Mouse (Mus musculus): ENCODE measurements around the gene Ankrd36. TPM values are rescaled to one million over a fixed set of nuclear protein-coding genes. Genes with fewer than 3 reads are reported as not detected.
"Not testable (repeated sequence)": the region's sequence is repeated elsewhere in the genome, so short reads cannot be mapped to it uniquely, and the experiment has no call there.

The Ankrd36 gene
- polyA plus RNA-seq, 1 experiment from 2014 or later: not detected

DNA sequence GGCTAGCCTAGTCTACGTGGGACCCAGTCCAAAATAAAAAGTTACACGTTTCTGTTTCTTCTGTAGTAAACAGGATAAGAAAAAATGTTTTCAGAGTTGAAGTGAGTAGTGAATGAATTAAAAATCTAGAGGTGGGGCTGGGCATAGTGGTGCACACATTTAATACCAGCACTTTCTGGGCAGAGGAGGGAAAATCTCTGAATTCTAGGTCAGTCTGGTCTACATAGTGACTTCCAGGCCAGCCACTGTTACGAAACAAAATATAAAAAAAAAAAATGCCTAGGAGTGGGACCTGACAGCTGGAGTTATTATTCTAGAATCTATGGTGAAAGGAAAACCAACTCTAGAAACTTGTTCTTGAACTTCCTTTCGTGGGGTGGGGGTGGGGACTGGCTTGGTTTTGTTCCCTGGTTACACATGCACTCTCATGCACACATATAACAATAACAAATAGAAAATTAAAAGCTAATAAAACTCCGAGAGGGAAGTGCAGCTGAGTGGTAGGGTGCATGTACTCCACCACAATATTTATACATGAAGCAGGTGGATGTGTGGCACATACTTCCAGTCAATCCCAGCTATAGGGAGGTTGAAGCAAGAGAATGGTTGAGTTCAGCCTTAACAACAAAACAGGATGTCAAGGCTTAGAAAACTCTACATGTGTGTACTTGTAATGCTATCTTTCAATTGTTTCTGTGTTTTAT is 26.9 kb upstream of the Ankrd36 start:
- H3K27me3 ChIP-seq (ENCODE audit: control insufficient read depth, insufficient read depth, low read length): no peaks in the 10 kb centered on the region
- 58% methylated on average over 5 of the region's 5 CpGs for WGBS
- ATAC-seq (ENCODE audit: insufficient read depth, low FRiP score, low TSS enrichment) (peak; percentile 29; the same call in 1 of the 2 replicates), DNase-seq (ENCODE audit: low spot score) (no peak)
- H3K9me3 ChIP-seq (ENCODE audit: control insufficient read depth, low read length): no peaks in the 10 kb centered on the region
- H3K9ac ChIP-seq (ENCODE audit: low read length): no peak overlapping the region; the same call in 1 of the 2 replicates
- peak overlapping the region; percentile 87 for H3K4me3 ChIP-seq (ENCODE audit: low read depth, low read length)
- peak overlapping the region; percentile 65 for H3K4me2 ChIP-seq (ENCODE audit: low read depth)
- no peaks in the 10 kb centered on the region for H3K36me3 ChIP-seq (ENCODE audit: control insufficient read depth, insufficient read depth, low read length)
- no peak overlapping the region for H3K27ac ChIP-seq (ENCODE audit: low read depth, low read length)
- peaks cover 11% of the 10 kb centered on the region for H3K4me1 ChIP-seq (ENCODE audit: control insufficient read depth, insufficient read depth, low read length)

DNA sequence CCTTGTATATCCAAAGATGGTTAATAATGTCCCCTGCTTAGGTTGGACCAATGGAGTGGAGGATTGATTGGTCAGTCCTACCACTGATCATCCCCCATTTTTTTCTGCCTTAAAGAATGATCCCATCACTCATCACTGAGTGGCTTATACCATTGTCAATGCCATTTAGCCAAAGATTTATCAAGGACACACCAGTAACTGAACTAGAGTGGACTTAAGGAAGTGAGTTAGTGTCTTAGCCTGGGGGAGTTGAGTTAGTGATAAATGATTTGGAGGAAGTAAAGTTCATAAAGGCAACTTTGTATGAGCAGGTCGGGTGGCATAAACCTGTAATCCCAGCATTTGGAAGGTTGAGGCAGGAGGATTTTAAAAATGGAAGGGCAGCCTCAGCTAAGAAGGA is 26.2 kb upstream of the Ankrd36 start:
- Histone ChIP-seq H3K4me1 (ENCODE audit: control insufficient read depth, insufficient read depth, low read length) (peaks cover 11% of the 10 kb centered on the region), H3K4me3 (ENCODE audit: low read depth, low read length) (no peak overlapping the region), H3K4me2 (ENCODE audit: low read depth) (no peak overlapping the region), H3K9ac (ENCODE audit: low read length) (no peak overlapping the region), H3K27me3 (ENCODE audit: control insufficient read depth, insufficient read depth, low read length) (no peaks in the 10 kb centered on the region), H3K27ac (ENCODE audit: low read depth, low read length) (no peak overlapping the region), H3K9me3 (ENCODE audit: control insufficient read depth, low read length) (no peaks in the 10 kb centered on the region), H3K36me3 (ENCODE audit: control insufficient read depth, insufficient read depth, low read length) (no peaks in the 10 kb centered on the region)
- ATAC-seq (ENCODE audit: insufficient read depth, low FRiP score, low TSS enrichment) (no peak), DNase-seq (ENCODE audit: low spot score) (no peak)
- 84% methylated on average over 1 of the region's 1 CpGs for WGBS

DNA sequence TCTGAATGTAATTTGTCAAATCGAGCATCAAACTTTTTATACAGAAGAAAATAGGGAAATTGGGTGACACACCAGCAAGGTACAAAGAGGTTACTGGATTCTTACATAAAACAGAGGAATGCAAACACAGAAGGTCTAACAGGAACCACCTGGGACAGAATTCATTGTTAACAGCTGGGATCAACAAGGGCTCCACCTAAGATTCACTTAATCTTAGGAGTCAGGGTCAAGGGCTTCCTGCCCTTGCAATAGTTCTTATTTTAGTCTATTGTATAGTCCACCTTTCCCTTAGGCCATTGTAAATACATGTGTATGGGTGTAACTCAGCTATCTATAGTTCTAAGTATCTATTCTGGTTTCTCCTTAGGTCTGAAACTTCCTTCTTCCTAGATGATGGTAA is 24.8 kb upstream of the Ankrd36 start:
- not testable (repeated sequence) for H3K4me2 ChIP-seq (ENCODE audit: low read depth); H3K36me3 ChIP-seq (ENCODE audit: control insufficient read depth, insufficient read depth, low read length); H3K27me3 ChIP-seq (ENCODE audit: control insufficient read depth, insufficient read depth, low read length); H3K27ac ChIP-seq (ENCODE audit: low read depth, low read length); H3K9me3 ChIP-seq (ENCODE audit: control insufficient read depth, low read length); DNase-seq (ENCODE audit: low spot score); H3K4me3 ChIP-seq (ENCODE audit: low read depth, low read length); ATAC-seq (ENCODE audit: insufficient read depth, low FRiP score, low TSS enrichment); H3K9ac ChIP-seq (ENCODE audit: low read length)
- H3K4me1 ChIP-seq (ENCODE audit: control insufficient read depth, insufficient read depth, low read length): peaks cover 11% of the 10 kb centered on the region
- 86% methylated on average over 1 of the region's 1 CpGs for WGBS

DNA sequence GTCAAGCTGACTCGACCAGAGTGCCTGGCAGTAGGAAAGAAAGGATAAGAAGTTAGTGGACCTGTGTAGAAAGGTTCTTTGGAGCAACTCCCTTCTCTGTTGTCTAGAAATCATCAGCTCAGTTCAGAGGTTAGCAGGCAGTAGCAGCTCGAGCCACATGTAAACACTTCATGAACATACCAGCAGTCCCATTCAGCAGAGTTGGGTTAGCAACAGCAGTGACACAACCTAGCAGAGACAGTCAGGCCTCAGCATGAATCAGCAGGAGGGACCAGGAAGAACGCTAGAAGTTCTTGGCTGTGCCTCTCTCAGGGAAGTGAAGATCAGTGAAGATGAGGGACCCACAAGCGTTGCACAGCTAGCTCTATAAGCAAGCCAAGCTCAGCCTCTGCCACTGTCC is 24.0 kb upstream of the Ankrd36 start:
- ATAC-seq (ENCODE audit: insufficient read depth, low FRiP score, low TSS enrichment) (no peak), DNase-seq (ENCODE audit: low spot score) (no peak)
- no peaks in the 10 kb centered on the region for H3K27me3 ChIP-seq (ENCODE audit: control insufficient read depth, insufficient read depth, low read length)
- no peaks in the 10 kb centered on the region for H3K9me3 ChIP-seq (ENCODE audit: control insufficient read depth, low read length)
- peaks cover 9% of the 10 kb centered on the region for H3K4me1 ChIP-seq (ENCODE audit: control insufficient read depth, insufficient read depth, low read length)
- 88% methylated on average over 4 of the region's 4 CpGs for WGBS
- H3K9ac ChIP-seq (ENCODE audit: low read length): no peak overlapping the region
- H3K4me2 ChIP-seq (ENCODE audit: low read depth): no peak overlapping the region
- no peak overlapping the region for H3K4me3 ChIP-seq (ENCODE audit: low read depth, low read length)
- no peaks in the 10 kb centered on the region for H3K36me3 ChIP-seq (ENCODE audit: control insufficient read depth, insufficient read depth, low read length)
- H3K27ac ChIP-seq (ENCODE audit: low read depth, low read length): no peak overlapping the region

DNA sequence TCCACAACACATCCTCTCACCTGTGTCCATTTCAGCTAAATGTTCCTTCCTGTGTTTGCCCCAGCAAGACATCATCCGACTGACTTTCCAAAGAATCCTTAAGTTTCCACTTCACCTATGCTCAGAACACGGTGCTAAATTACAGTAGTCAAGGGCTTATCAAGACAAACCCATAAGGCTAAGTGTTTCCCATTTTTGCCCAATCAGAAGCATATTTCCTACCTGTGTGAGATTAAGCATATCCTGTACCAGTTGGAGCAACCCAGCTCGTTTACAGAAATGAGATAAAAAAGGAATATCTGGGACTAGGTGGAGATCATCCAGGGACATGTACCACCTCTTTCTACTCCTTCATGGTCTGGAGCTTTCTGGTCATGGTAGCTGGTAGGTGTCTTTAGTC is 22.8 kb upstream of the Ankrd36 start:
- Histone ChIP-seq H3K27me3 (ENCODE audit: control insufficient read depth, insufficient read depth, low read length) (no peaks in the 10 kb centered on the region), H3K27ac (ENCODE audit: low read depth, low read length) (no peak overlapping the region), H3K9ac (ENCODE audit: low read length) (no peak overlapping the region), H3K36me3 (ENCODE audit: control insufficient read depth, insufficient read depth, low read length) (no peaks in the 10 kb centered on the region), H3K9me3 (ENCODE audit: control insufficient read depth, low read length) (no peaks in the 10 kb centered on the region), H3K4me3 (ENCODE audit: low read depth, low read length) (no peak overlapping the region), H3K4me1 (ENCODE audit: control insufficient read depth, insufficient read depth, low read length) (no peaks in the 10 kb centered on the region), H3K4me2 (ENCODE audit: low read depth) (no peak overlapping the region)
- ATAC-seq (ENCODE audit: insufficient read depth, low FRiP score, low TSS enrichment) (no peak), DNase-seq (ENCODE audit: low spot score) (no peak)
- WGBS: 93% methylated on average over 3 of the region's 3 CpGs

DNA sequence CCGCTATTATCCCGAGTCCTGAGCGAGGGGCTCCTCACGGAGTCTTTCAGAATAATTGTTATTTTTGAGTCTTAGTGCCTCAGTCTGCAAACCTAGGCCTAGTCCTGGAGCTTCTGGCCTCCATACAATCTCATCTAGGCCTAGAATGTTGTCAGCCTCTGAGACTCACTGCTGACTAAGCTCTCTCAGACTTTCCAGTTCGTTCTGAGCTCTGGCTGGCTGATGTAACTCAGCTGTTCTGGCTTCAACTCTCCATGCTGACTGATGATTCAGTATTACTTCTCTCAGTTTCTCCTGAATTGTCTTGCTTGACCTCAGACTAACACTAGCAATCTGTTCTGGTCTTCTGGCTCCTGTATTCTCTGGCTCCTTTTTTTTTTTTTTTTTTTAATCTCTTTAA is 18.1 kb upstream of the Ankrd36 start:
- no peak overlapping the region for H3K4me2 ChIP-seq (ENCODE audit: low read depth)
- no peaks in the 10 kb centered on the region for H3K36me3 ChIP-seq (ENCODE audit: control insufficient read depth, insufficient read depth, low read length)
- no peak for DNase-seq (ENCODE audit: low spot score)
- no peaks in the 10 kb centered on the region for H3K27me3 ChIP-seq (ENCODE audit: control insufficient read depth, insufficient read depth, low read length)
- no peaks in the 10 kb centered on the region for H3K4me1 ChIP-seq (ENCODE audit: control insufficient read depth, insufficient read depth, low read length)
- no peak overlapping the region for H3K4me3 ChIP-seq (ENCODE audit: low read depth, low read length)
- WGBS: 95% methylated on average over 5 of the region's 5 CpGs
- no peak for ATAC-seq (ENCODE audit: insufficient read depth, low FRiP score, low TSS enrichment)
- H3K9me3 ChIP-seq (ENCODE audit: control insufficient read depth, low read length): no peaks in the 10 kb centered on the region
- H3K9ac ChIP-seq (ENCODE audit: low read length): no peak overlapping the region
- no peak overlapping the region for H3K27ac ChIP-seq (ENCODE audit: low read depth, low read length)

DNA sequence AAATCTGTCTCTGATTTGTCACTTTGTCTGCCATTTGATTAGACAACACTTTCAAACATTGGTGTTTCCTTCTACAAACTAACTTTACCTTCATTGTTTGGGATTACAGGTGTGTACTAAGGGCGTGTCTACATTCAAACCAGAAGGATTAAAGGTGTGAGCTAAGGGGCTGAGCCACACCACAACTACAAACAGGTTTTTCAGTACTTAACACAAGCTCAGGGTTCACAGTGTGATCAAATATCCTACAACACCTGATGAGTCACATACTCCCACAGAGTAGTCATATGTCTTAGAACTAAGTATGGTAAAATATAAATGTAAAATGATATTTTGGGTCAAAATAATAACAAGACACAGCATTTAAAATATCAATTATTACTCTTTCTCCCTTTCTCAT is 17.6 kb upstream of the Ankrd36 start:
- Histone ChIP-seq H3K4me1 (ENCODE audit: control insufficient read depth, insufficient read depth, low read length) (no peaks in the 10 kb centered on the region), H3K36me3 (ENCODE audit: control insufficient read depth, insufficient read depth, low read length) (no peaks in the 10 kb centered on the region), H3K4me3 (ENCODE audit: low read depth, low read length) (no peak overlapping the region), H3K9ac (ENCODE audit: low read length) (no peak overlapping the region), H3K9me3 (ENCODE audit: control insufficient read depth, low read length) (no peaks in the 10 kb centered on the region), H3K27ac (ENCODE audit: low read depth, low read length) (no peak overlapping the region), H3K27me3 (ENCODE audit: control insufficient read depth, insufficient read depth, low read length) (no peaks in the 10 kb centered on the region), H3K4me2 (ENCODE audit: low read depth) (no peak overlapping the region)
- ATAC-seq (ENCODE audit: insufficient read depth, low FRiP score, low TSS enrichment) (no peak), DNase-seq (ENCODE audit: low spot score) (no peak)
- 66% methylated on average over 1 of the region's 1 CpGs for WGBS

DNA sequence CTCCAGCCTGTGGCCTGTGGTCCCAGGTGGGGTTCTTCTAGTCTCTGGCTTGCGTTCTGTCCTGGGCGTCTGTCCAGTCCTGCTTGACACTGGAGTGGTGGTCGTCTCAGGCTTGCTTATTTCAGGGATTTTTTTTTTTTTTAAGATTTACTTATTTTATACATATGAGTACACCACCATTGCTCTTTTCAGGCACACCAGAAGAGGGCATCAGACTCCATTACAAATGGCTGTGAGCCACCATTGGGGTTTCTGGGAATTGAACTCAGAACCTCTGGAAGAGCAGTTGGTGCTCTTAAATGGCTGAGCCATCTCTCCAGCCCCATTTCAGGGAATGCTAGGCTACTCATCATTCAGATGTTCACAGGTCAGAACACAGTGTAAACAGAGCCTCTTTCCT is 9.2 kb upstream of the Ankrd36 start:
- Histone ChIP-seq H3K4me1 (ENCODE audit: control insufficient read depth, insufficient read depth, low read length) (no peaks in the 10 kb centered on the region), H3K27me3 (ENCODE audit: control insufficient read depth, insufficient read depth, low read length) (no peaks in the 10 kb centered on the region), H3K4me2 (ENCODE audit: low read depth) (no peak overlapping the region), H3K4me3 (ENCODE audit: low read depth, low read length) (no peak overlapping the region), H3K27ac (ENCODE audit: low read depth, low read length) (no peak overlapping the region), H3K9me3 (ENCODE audit: control insufficient read depth, low read length) (no peaks in the 10 kb centered on the region), H3K36me3 (ENCODE audit: control insufficient read depth, insufficient read depth, low read length) (no peaks in the 10 kb centered on the region), H3K9ac (ENCODE audit: low read length) (no peak overlapping the region)
- WGBS: 89% methylated on average over 3 of the region's 3 CpGs
- DNase-seq (ENCODE audit: low spot score): no peak
- ATAC-seq (ENCODE audit: insufficient read depth, low FRiP score, low TSS enrichment): no peak

DNA sequence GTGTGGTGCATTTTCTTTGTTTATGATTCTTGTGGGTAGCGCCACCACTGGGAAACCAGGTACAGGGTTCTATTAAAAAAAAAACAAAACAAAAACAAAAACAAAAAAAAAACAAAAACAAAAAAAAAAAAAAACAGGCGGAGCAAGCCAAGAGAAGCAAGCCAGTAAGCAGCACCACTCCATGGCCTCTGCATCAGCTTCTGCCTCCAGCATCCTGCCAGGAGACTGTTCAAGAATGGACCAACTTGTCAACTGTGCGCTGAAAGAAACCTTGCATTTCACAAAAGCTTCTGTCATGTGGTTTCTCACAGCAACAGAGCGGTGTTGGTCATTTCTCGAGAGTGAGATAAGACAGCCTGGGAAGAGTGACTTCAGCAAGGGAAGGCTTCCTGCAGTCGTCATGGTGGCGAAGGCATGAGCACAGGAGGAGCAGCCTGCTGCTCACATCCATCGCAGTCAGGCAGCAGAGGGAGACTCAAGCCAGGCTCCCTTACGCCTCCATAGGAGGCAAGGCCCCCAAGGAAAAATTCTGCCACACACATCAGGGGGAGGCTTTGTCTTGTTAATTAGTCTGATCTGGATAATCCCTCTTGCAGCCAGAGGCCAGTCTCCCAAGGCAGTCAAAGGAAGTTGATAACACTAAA is 6.7 kb upstream of the Ankrd36 start:
- H3K4me3 ChIP-seq (ENCODE audit: low read depth, low read length): no peak overlapping the region
- H3K4me2 ChIP-seq (ENCODE audit: low read depth): no peak overlapping the region
- DNase-seq (ENCODE audit: low spot score) (peak; percentile 39), ATAC-seq (ENCODE audit: insufficient read depth, low FRiP score, low TSS enrichment) (no peak)
- H3K27me3 ChIP-seq (ENCODE audit: control insufficient read depth, insufficient read depth, low read length): no peaks in the 10 kb centered on the region
- no peaks in the 10 kb centered on the region for H3K4me1 ChIP-seq (ENCODE audit: control insufficient read depth, insufficient read depth, low read length)
- no peak overlapping the region for H3K9ac ChIP-seq (ENCODE audit: low read length)
- 33% methylated on average over 9 of the region's 9 CpGs for WGBS
- no peaks in the 10 kb centered on the region for H3K36me3 ChIP-seq (ENCODE audit: control insufficient read depth, insufficient read depth, low read length)
- no peaks in the 10 kb centered on the region for H3K9me3 ChIP-seq (ENCODE audit: control insufficient read depth, low read length)
- H3K27ac ChIP-seq (ENCODE audit: low read depth, low read length): no peak overlapping the region

All from neural tube, embryonic 11.5 days (tissue).